Mouse (Mus musculus) forebrain, postnatal 0 days (tissue): ENCODE measurements around the gene Kcna5. TPM values are rescaled to one million over a fixed set of nuclear protein-coding genes. Genes with fewer than 3 reads are reported as not detected.

Experiments used
- ATAC-seq: fragments of 200-750 bp; cut with Nextera tagmentation; 2 replicates; pipeline ENCODE4 v1.8.0; 2017; ENCODE audit warnings: mild to moderate bottlenecking, moderate library complexity
- DNase-seq: peaks from one replicate; pipeline ENCODE4 v3.0.0-alpha.2; 2015
- H3K27ac ChIP-seq: fragments of 300-500 bp; sonication (generic); 2 replicates; pipeline ENCODE4 v1.5.1; 2014; ENCODE audit warnings: low read depth, mild to moderate bottlenecking, antibody characterized with exemption, low read length, moderate library complexity, mixed read lengths
- H3K27me3 ChIP-seq: fragments of 300-500 bp; sonication (generic); 2 replicates; pipeline ENCODE4 v1.6.1; 2014; ENCODE audit warnings: mild to moderate bottlenecking, low read length, mixed read lengths; ENCODE audit not compliant: insufficient read depth
- H3K36me3 ChIP-seq: fragments of 300-500 bp; sonication (generic); 2 replicates; pipeline ENCODE4 v1.6.1; 2014; ENCODE audit warnings: mild to moderate bottlenecking, moderate library complexity; ENCODE audit not compliant: insufficient read depth
- H3K4me1 ChIP-seq: fragments of 300-500 bp; sonication (generic); 2 replicates; pipeline ENCODE4 v1.6.1; 2014; ENCODE audit warnings: antibody characterized with exemption; ENCODE audit not compliant: insufficient read depth
- H3K4me2 ChIP-seq: fragments of 300-500 bp; sonication (generic); 2 replicates; pipeline ENCODE4 v1.6.1; 2014; ENCODE audit warnings: low read depth, mild to moderate bottlenecking, moderate library complexity
- H3K4me3 ChIP-seq: fragments of 300-500 bp; sonication (generic); 2 replicates; pipeline ENCODE4 v1.5.1; 2014; ENCODE audit warnings: low read depth, low read length, mixed read lengths
- H3K9ac ChIP-seq: fragments of 300-500 bp; sonication (generic); 2 replicates; pipeline ENCODE4 v1.6.1; 2014; ENCODE audit warnings: mild to moderate bottlenecking
- H3K9me3 ChIP-seq: fragments of 300-500 bp; sonication (generic); 2 replicates; pipeline ENCODE4 v1.6.1; 2016; ENCODE audit warnings: low read length
- CTCF ChIP-seq: sonication (generic); IDR thresholded peaks from 2 replicates; pipeline ENCODE4 v1.5.1; 2016; ENCODE audit warnings: antibody characterized with exemption, control low read depth, low read depth
- WGBS: fragments of 180-500 bp; shearing (Covaris S2); extraction: QIAGEN DNeasy Blood & Tissue Kit; methylation state at CpG from one replicate; pipeline ENCODE4 v1.1.7; 2014; 5-methylcytosine and 5-hydroxymethylcytosine counted together
- polyA plus RNA-seq: library from polyadenylated mRNA; unstranded; fragments of >200 nt; fragmentation: Nextera tagmentation; extraction: Ambion mirVana; gene quantifications from 2 replicates; pipeline ENCODE4 v1.2.1, GENCODE M21; 2015
- total RNA-seq: library from RNA; depleted of rRNA; stranded (reverse); fragments of >200 nt; gene quantifications from 2 replicates; pipeline ENCODE4 v1.2.3, GENCODE M21; 2014; rRNA removed

The Kcna5 gene
- total and polyA plus RNA-seq, 2 experiments from 2014 or later = 3.7 to 8.0 TPM

GRCm38 (mm10) chr6:126497878-126498277, 37.3 kb downstream of the Kcna5 start:
- H3K4me3 ChIP-seq = no peak overlapping the region
- H3K9ac ChIP-seq = no peak overlapping the region
- DNase-seq = peak; percentile 79
- 0 out of 2 replicates have a peak, but pooled peaks cover 7% of the 10 kb centered on the region for H3K4me1 ChIP-seq
- WGBS = 53% methylated on average over 5 of the region's 5 CpGs
- peak; percentile 68 for ATAC-seq
- H3K36me3 ChIP-seq = no peaks in the 10 kb centered on the region
- peak; percentile 88 for TF ChIP-seq CTCF
- no peaks in the 10 kb centered on the region for H3K9me3 ChIP-seq
- H3K4me2 ChIP-seq = no peak overlapping the region
- no peaks in the 10 kb centered on the region for H3K27me3 ChIP-seq
- H3K27ac ChIP-seq = no peak overlapping the region

GRCm38 (mm10) chr6:126497173-126497839, 37.9 kb downstream of the Kcna5 start:
- no peaks in the 10 kb centered on the region for H3K9me3 ChIP-seq
- H3K4me3 ChIP-seq = no peak overlapping the region
- ATAC-seq (peak; percentile 83), DNase-seq (peak; percentile 48)
- no peaks in the 10 kb centered on the region for H3K36me3 ChIP-seq
- TF ChIP-seq CTCF = no peak
- no peak overlapping the region for H3K4me2 ChIP-seq
- H3K27me3 ChIP-seq = no peaks in the 10 kb centered on the region
- H3K27ac ChIP-seq = no peak overlapping the region
- H3K4me1 ChIP-seq = 0 out of 2 replicates have a peak, but pooled peaks cover 7% of the 10 kb centered on the region
- 33% methylated on average over 6 of the region's 6 CpGs for WGBS
- H3K9ac ChIP-seq = no peak overlapping the region

GRCm38 (mm10) chr6:126487136-126487535, 48.1 kb downstream of the Kcna5 start:
- no peaks in the 10 kb centered on the region for H3K27me3 ChIP-seq
- no peaks in the 10 kb centered on the region for H3K36me3 ChIP-seq
- no peak overlapping the region for H3K9ac ChIP-seq
- H3K4me2 ChIP-seq = no peak overlapping the region
- no peaks in the 10 kb centered on the region for H3K9me3 ChIP-seq
- no peaks in the 10 kb centered on the region for H3K4me1 ChIP-seq
- H3K27ac ChIP-seq = no peak overlapping the region
- WGBS = 17% methylated on average over 4 of the region's 4 CpGs
- no peak for TF ChIP-seq CTCF
- no peak for ATAC-seq
- H3K4me3 ChIP-seq = no peak overlapping the region
- DNase-seq = no peak

- ATAC-seq (no peak), DNase-seq (no peak)
- Histone ChIP-seq H3K9ac (no peak overlapping the region), H3K27ac (no peak overlapping the region), H3K4me2 (no peak overlapping the region), H3K9me3 (no peaks in the 10 kb centered on the region), H3K4me3 (no peak overlapping the region), H3K36me3 (no peaks in the 10 kb centered on the region), H3K27me3 (no peaks in the 10 kb centered on the region), H3K4me1 (no peaks in the 10 kb centered on the region)
- WGBS = 53% methylated on average over 4 of the region's 4 CpGs
- no peak for TF ChIP-seq CTCF
These were observed 50.3 kb downstream of the Kcna5 start for GRCm38 (mm10) chr6:126484887-126485286.

- no peak for ATAC-seq
These were observed 51.8 kb downstream of the Kcna5 start for GRCm38 (mm10) chr6:126483264-126483867.

More at GRCm38 (mm10) chr6:126483264-126483867, 51.8 kb downstream of the Kcna5 start:
- WGBS = 83% methylated on average over 11 of the region's 11 CpGs
- no peak for DNase-seq
- Histone ChIP-seq H3K36me3 (no peaks in the 10 kb centered on the region), H3K4me1 (no peaks in the 10 kb centered on the region), H3K9ac (no peak overlapping the region), H3K4me3 (no peak overlapping the region), H3K9me3 (no peaks in the 10 kb centered on the region), H3K27ac (no peak overlapping the region), H3K27me3 (no peaks in the 10 kb centered on the region), H3K4me2 (no peak overlapping the region)
- no peak for TF ChIP-seq CTCF

Other genes with a start within 250 kb of the Kcna5 start
- gene Kcna1, start 111.0 kb upstream of the Kcna5 start, total RNA-seq = 4.8 and 5.9 TPM in 2 replicates
- gene Kcna1, start 111.0 kb upstream of the Kcna5 start, polyA plus RNA-seq = 3.6 and 4.4 TPM in 2 replicates
- gene Kcna6, start 205.3 kb upstream of the Kcna5 start, total RNA-seq = 49.2 and 49.6 TPM in 2 replicates
- gene Kcna6, start 205.3 kb upstream of the Kcna5 start, polyA plus RNA-seq = 14.4 and 19.9 TPM in 2 replicates